9 mouse cellular contexts compared by ENCODE assay signal in genomic region chr14:27741248-27741916, GRCm38 (mm10).
DNase-seq lines count a peak whose midpoint lies in the region; ATAC-seq and TF ChIP-seq lines count a peak whose summit lies in the region.
"Had no signal": no experiment of that assay in that cellular context is flagged by ENCODE, and none has a peak within 500 bp of the region (broad histone marks: within the 10 kb centered on the region; RNA-seq: fewer than 3 reads in every experiment).

No protein-coding gene starts in this region.

- DNase-seq in heart, adult 18-20 months: peak; percentile 28 to 80
- DNase-seq in T-cell, adult 2 months (ENCODE audit: low spot score): peak; percentile 8
- DNase-seq in cerebellum, postnatal 10 days: peak; percentile 84 to 85
- DNase-seq in gastrocnemius, adult 2 months: peak; percentile 50
- DNase-seq in layer of hippocampus, adult 9-10 months (ENCODE audit: low spot score): peak; percentile 77
- DNase-seq in lung, postnatal 25 days (ENCODE audit: low spot score): peak; percentile 36
- DNase-seq in right cerebral cortex, postnatal 36 days (ENCODE audit: low spot score in 2 of 2): peak; percentile 50 to 57

- WGBS in heart, embryonic 12.5 days: 20% methylated on average over 3 of the region's 3 CpGs

- H3K9ac ChIP-seq in heart, embryonic 12.5 days: no peak overlapping the region

- peak; percentile 74 for TF ChIP-seq CTCF in gastrocnemius, adult 2 months (IDR thresholded peaks at IDR 0.05)

- H3K4me2 ChIP-seq in heart, embryonic 12.5 days: no peak overlapping the region

- H3K36me3 ChIP-seq in heart, embryonic 12.5 days: no peaks in the 10 kb centered on the region
- H3K36me3 ChIP-seq: G1E had no signal

- no peak overlapping the region for H3K27ac ChIP-seq in heart, embryonic 12.5 days (ENCODE audit: poor library complexity, severe bottlenecking)
- no peak overlapping the region for H3K27ac ChIP-seq in gastrocnemius, adult 2 months

- 0 out of 2 replicates have a peak, but pooled peaks cover 3% of the 10 kb centered on the region for H3K4me1 ChIP-seq in heart, embryonic 12.5 days (replicated peaks)

- peaks cover 4% of the 10 kb centered on the region; the same call in 1 of the 2 replicates for H3K27me3 ChIP-seq in heart, embryonic 12.5 days (replicated peaks)

- intact Hi-C loops in gastrocnemius, adult 2 months (cut with DNase I): loop anchor here (1.0 kb wide), 1 partner anchor 145 kb away; no protein-coding TSS in a partner anchor

- no peak for ATAC-seq in heart, embryonic 12.5 days (ENCODE audit: insufficient number of reproducible peaks, low FRiP score)

- no peak overlapping the region for H3K4me3 ChIP-seq in heart, embryonic 12.5 days
- H3K4me3 ChIP-seq in gastrocnemius, adult 2 months: no peak overlapping the region

- no peaks in the 10 kb centered on the region for H3K9me3 ChIP-seq in heart, embryonic 12.5 days (replicated peaks)

Comparison
In these comparisons a context has a peak if more than half of its experiments do, and no peak if none do; other contexts are left out.
1. DNase-seq: peak in every context shown above with its lines; median percentile 84 in cerebellum, postnatal 10 days; 77 in layer of hippocampus, adult 9-10 months; 54 in heart, adult 18-20 months; 54 in right cerebral cortex, postnatal 36 days; 50 in gastrocnemius, adult 2 months; 36 in lung, postnatal 25 days; 8 in T-cell, adult 2 months.